Mouse (Mus musculus) brain, embryonic 14.5 days (tissue): ENCODE measurements around the gene Stk40. TPM values are rescaled to one million over a fixed set of nuclear protein-coding genes. Genes with fewer than 3 reads are reported as not detected.

ENCODE experiments used
- DNase-seq: peaks from one replicate; pipeline ENCODE4 v3.0.0-alpha.2; 2011; ENCODE audit warnings: low read depth
- CTCF ChIP-seq: fragments of 200-500 bp; IDR thresholded peaks from 2 replicates; pipeline ENCODE4 v1.5.1; 2012; ENCODE audit warnings: inconsistent platforms, mild to moderate bottlenecking, moderate library complexity, borderline replicate concordance; ENCODE audit not compliant: insufficient read depth, insufficient read length; ENCODE audit errors: extremely low read depth
- POLR2A ChIP-seq: fragments of 200-500 bp; IDR thresholded peaks from 2 replicates; pipeline ENCODE4 v1.6.1; 2012; ENCODE audit warnings: mild to moderate bottlenecking, inconsistent platforms, borderline replicate concordance; ENCODE audit not compliant: poor library complexity, insufficient read depth, insufficient read length, severe bottlenecking; ENCODE audit errors: extremely low read depth
- polyA plus RNA-seq: library from polyadenylated mRNA; depleted of rRNA; stranded (reverse); fragments of >200 nt; gene quantifications from 2 replicates; pipeline ENCODE4 v1.2.3, GENCODE M21; 2012

The Stk40 gene
- polyA plus RNA-seq, 1 experiment: 28.1 TPM

DNA sequence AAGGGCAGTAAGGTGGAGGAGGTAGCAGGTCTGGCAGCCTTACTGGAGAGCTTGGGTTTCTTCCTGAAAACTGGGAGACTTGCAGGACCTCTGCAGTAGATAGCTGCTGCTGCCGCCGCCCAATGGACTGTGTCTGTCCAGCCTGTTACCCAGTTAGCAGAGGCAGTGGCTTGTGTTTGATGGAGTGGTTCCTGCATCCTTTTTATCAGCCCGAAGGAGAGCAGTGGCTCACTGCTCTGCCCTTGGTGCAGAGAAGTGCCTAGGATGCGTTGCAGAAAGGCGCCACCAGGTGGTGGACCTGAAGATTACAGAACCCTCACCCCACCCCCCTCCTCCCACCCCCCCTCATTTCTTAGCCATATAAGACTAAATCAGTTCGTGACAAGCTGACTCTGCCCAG lies 10.2 kb downstream of the Stk40 start:
- DNase-seq: peak; percentile 38
- TF ChIP-seq CTCF (peak; percentile 59), POLR2A (no peak)

- TF ChIP-seq CTCF: no peak
- no peak for TF ChIP-seq POLR2A
- no peak for DNase-seq
Measured at GRCm38 (mm10) chr4:126115411-126115810, 11.7 kb downstream of the Stk40 start.

GRCm38 (mm10) chr4:126115871-126116521 lies 12.2 kb downstream of the Stk40 start:
- no peak for DNase-seq

GRCm38 (mm10) chr4:126117116-126117515 lies 13.4 kb downstream of the Stk40 start:
- TF ChIP-seq POLR2A: no peak
- TF ChIP-seq CTCF: no peak
- peak; percentile 53 for DNase-seq

More at GRCm38 (mm10) chr4:126115871-126116521, 12.2 kb downstream of the Stk40 start:
- TF ChIP-seq CTCF (no peak), POLR2A (no peak)

- no peak for TF ChIP-seq POLR2A
- no peak for TF ChIP-seq CTCF
- peak; percentile 71 for DNase-seq
Measured at GRCm38 (mm10) chr4:126118651-126119050, 14.9 kb downstream of the Stk40 start.

- no peak for DNase-seq
- TF ChIP-seq CTCF (no peak), POLR2A (no peak)
Measured at GRCm38 (mm10) chr4:126119051-126119450, 15.3 kb downstream of the Stk40 start.

GRCm38 (mm10) chr4:126120052-126120451 lies 16.3 kb downstream of the Stk40 start:
- TF ChIP-seq POLR2A: no peak
- TF ChIP-seq CTCF: no peak
- no peak for DNase-seq

GRCm38 (mm10) chr4:126120506-126120905 lies 16.7 kb downstream of the Stk40 start:
- DNase-seq: no peak
- TF ChIP-seq CTCF (no peak), POLR2A (no peak)

GRCm38 (mm10) chr4:126123309-126124040 lies 19.7 kb downstream of the Stk40 start:
- DNase-seq: peak; percentile 32
- no peak for TF ChIP-seq POLR2A
- TF ChIP-seq CTCF: no peak

- peak; percentile 39 for DNase-seq
- TF ChIP-seq CTCF (no peak), POLR2A (no peak)
Measured at GRCm38 (mm10) chr4:126130502-126130901, 26.7 kb downstream of the Stk40 start.

DNA sequence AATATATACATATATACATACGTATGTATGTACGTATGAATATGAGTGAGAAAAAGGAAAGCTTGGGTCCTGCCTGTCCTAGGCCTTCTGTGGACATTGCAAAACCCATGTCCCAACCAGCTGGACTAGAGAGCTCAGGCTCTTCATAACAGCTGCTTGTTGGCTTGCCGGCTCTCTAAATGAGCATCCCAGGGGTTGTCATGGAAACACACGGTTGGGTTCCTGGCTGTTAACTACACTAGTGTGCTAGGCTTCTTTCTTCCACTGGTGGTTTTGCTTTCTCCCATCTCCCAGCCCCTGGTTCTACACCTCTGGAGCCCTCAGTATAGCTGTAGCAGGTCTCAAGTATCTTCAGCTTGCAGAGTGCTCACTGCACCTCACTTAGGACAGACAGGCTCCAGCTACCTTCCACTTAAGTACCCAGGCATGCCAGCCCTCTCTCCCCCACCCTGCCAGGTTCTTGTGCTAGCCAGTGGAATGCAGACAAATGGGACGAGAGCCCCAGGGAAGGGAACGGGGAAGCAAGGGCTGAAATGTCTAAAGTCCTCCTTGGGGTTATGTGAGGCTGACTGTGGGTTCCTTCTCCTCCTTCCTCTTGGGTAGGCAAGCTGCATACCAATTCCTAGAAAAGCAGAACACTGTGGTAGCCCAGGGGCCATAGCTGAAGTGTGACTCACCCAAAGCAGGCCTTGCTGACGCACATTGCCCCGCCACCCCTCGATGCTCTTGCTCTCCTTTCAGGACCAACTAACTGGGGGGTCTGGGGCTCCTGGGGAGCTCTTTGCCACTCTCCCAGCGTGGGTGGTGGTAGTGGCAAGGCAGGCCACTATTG lies 27.7 kb downstream of the Stk40 start:
- peak; percentile 85 for DNase-seq
- no peak for TF ChIP-seq CTCF
- no peak for TF ChIP-seq POLR2A

GRCm38 (mm10) chr4:126132636-126133264 lies 29.0 kb downstream of the Stk40 start:
- TF ChIP-seq POLR2A (no peak), CTCF (no peak)
- DNase-seq: no peak
